Mouse (Mus musculus) layer of hippocampus, adult 2 months (tissue): ENCODE data around the gene Kcnj10. TPM values are rescaled to one million over a fixed set of nuclear protein-coding genes. Genes with fewer than 3 reads are reported as not detected.

Experiments
- DNase-seq, 2 experiments: peaks; one replicate each; pipeline ENCODE4 v3.0.0; 2022; ENCODE audit warnings: low spot score in 2 of 2
- H3K27ac ChIP-seq: fragments of 200-600 bp; 2 replicates; pipeline ENCODE4 v1.8.1; 2022
- H3K4me3 ChIP-seq: fragments of 200-600 bp; 2 replicates; pipeline ENCODE4 v1.8.1; 2022; ENCODE audit warnings: mild to moderate bottlenecking
- CTCF ChIP-seq: fragments of 200-600 bp; conservative IDR thresholded peaks from 2 replicates; pipeline ENCODE4 v1.8.1; 2022; ENCODE audit warnings: antibody characterized with exemption, mild to moderate bottlenecking, moderate library complexity
- total RNA-seq, 2 experiments: library from RNA; stranded (reverse); gene quantifications; 2 replicates each; pipeline ENCODE4 v1.2.3; 2021

Kcnj10 gene
- total RNA-seq, 2 experiments from 2014 or later: 83.2 to 91.6 TPM

DNA sequence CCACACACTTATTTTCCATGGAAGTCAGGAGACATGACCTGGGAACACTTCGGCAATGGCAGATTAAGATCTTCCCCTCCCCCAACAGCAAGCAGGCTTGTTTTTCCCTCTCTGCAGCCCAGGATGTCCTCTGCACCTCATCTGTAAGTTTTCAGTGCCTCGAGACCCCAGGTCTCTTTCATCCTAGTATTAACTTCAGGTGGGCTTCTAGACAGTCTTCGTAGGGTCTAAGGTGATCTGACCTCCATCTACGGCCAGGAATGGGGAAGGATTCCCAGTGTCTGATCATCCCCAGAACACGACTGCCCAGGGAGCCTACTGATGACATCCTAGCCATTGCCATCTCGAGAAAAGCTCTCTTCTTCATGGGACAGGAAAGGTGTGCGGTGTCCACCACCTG is 12.5 kb upstream of the Kcnj10 start:
- no peak for TF ChIP-seq CTCF
- peak overlapping the region; percentile 96 for H3K27ac ChIP-seq
- H3K4me3 ChIP-seq: peak overlapping the region; percentile 72
- no peak for DNase-seq

GRCm38 (mm10) chr1:172329131-172329530 is 11.9 kb upstream of the Kcnj10 start, which contains the start of gene Kcnj9:
Gene Kcnj9 (minus strand): TSS chr1:172329318.
- Histone ChIP-seq H3K4me3 (peak within 1 kb of the TSS; percentile 72), H3K27ac (peak within 1 kb of the TSS; percentile 96)
- TF ChIP-seq CTCF: no peak
- peak; percentile 81 to 92 for DNase-seq

- no peak for DNase-seq
- TF ChIP-seq CTCF: no peak
- H3K27ac ChIP-seq: peak overlapping the region; percentile 96
- H3K4me3 ChIP-seq: no peak overlapping the region; the same call in 1 of the 2 replicates
Observed at GRCm38 (mm10) chr1:172329616-172330015, 11.4 kb upstream of the Kcnj10 start.

GRCm38 (mm10) chr1:172331422-172331947 is 9.5 kb upstream of the Kcnj10 start:
- Histone ChIP-seq H3K27ac (no peak overlapping the region), H3K4me3 (no peak overlapping the region)
- DNase-seq: no peak

GRCm38 (mm10) chr1:172332925-172333324 is 8.1 kb upstream of the Kcnj10 start:
- Histone ChIP-seq H3K27ac (no peak overlapping the region), H3K4me3 (no peak overlapping the region)
- no peak for DNase-seq
- no peak for TF ChIP-seq CTCF

More at GRCm38 (mm10) chr1:172331422-172331947, 9.5 kb upstream of the Kcnj10 start:
- TF ChIP-seq CTCF: no peak

DNA sequence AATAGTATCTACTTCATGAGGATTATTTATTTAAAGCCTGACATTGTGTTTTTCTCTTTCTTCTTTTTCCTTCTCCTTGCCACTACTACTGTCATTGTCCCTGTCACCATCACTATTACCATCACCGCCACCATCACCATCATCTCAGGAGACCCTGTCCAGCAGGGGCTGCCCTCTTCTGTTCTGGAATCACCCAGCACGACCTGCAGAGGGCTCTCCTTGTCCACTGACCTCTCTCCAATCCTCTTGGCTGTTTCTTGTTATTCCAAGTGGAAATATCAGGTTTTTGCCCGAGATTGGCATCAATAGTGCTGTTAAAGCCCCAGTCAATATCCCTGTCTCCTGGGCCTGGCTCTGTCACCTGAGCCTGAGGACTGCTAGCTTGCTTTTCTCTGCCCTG is 7.5 kb upstream of the Kcnj10 start:
- DNase-seq: no peak
- no peak overlapping the region for H3K4me3 ChIP-seq
- TF ChIP-seq CTCF: peak; percentile 76
- H3K27ac ChIP-seq: no peak overlapping the region

- no peak for DNase-seq
- Histone ChIP-seq H3K27ac (no peak overlapping the region), H3K4me3 (no peak overlapping the region)
- TF ChIP-seq CTCF: no peak
Observed at GRCm38 (mm10) chr1:172335804-172336203, 5.2 kb upstream of the Kcnj10 start.

GRCm38 (mm10) chr1:172337411-172338185 is 3.4 kb upstream of the Kcnj10 start:
- DNase-seq: no peak
- H3K27ac ChIP-seq: no peak overlapping the region
- TF ChIP-seq CTCF: no peak
- no peak overlapping the region for H3K4me3 ChIP-seq

GRCm38 (mm10) chr1:172341386-172341785 is 376 bp downstream of the Kcnj10 start:
- Histone ChIP-seq H3K4me3 (peak overlapping the region; percentile 55), H3K27ac (peak overlapping the region; percentile 89)
- no peak for DNase-seq
- TF ChIP-seq CTCF: no peak

GRCm38 (mm10) chr1:172342729-172343128 is 1.7 kb downstream of the Kcnj10 start:
- DNase-seq: peak in 1 of 2 experiments; percentile 87
- H3K4me3 ChIP-seq: peak overlapping the region; percentile 55
- TF ChIP-seq CTCF: no peak
- H3K27ac ChIP-seq: peak overlapping the region; percentile 90

DNA sequence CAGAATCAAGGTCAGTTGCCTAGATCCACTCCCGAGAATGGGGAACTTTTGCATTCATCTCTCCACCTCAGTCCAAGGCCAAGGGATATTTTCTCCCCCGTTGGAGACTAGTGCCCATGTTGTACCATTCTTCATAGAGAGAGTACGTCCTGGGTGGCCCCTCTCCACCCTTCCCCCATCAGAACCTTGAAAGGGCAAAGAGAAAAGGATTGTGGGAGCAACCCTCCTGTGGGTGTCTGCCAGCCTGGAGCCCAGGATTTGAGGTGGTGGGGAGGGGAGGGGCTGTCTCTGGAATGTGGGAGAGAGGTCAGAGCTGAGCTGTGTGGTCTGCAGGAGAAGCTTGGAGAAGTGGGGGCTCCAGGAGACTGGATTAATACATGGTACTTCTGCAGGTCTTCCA is 2.9 kb downstream of the Kcnj10 start:
- DNase-seq: no peak
- Histone ChIP-seq H3K4me3 (peak overlapping the region; percentile 35), H3K27ac (peak overlapping the region; percentile 90)
- no peak for TF ChIP-seq CTCF

GRCm38 (mm10) chr1:172344820-172345219 is 3.8 kb downstream of the Kcnj10 start:
- Histone ChIP-seq H3K27ac (peak overlapping the region; percentile 90), H3K4me3 (no peak overlapping the region)
- no peak for TF ChIP-seq CTCF
- no peak for DNase-seq

- H3K4me3 ChIP-seq: no peak overlapping the region
- H3K27ac ChIP-seq: peak overlapping the region; percentile 91
- DNase-seq: no peak
- peak; percentile 45 for TF ChIP-seq CTCF
Observed at GRCm38 (mm10) chr1:172346707-172347106, 5.7 kb downstream of the Kcnj10 start.

GRCm38 (mm10) chr1:172347382-172347781 is 6.4 kb downstream of the Kcnj10 start:
- DNase-seq: no peak
- TF ChIP-seq CTCF: no peak
- H3K27ac ChIP-seq: peak overlapping the region; percentile 91
- H3K4me3 ChIP-seq: no peak overlapping the region
